Mouse (Mus musculus) erythroblast, embryonic 14.5 days (primary cell): ENCODE data around the gene Cep85l.

Experiments
- GATA1 ChIP-seq: IDR thresholded peaks from 2 replicates; pipeline ENCODE4 v1.6.1; 2012; ENCODE audit warnings: low read length, inconsistent platforms, mixed read lengths
- TAL1 ChIP-seq: IDR thresholded peaks from 3 replicates; pipeline ENCODE4 v1.6.1; 2012; ENCODE audit warnings: low read length, inconsistent platforms, mixed read lengths

GRCm38 (mm10) chr10:53378981-53379708 is 602 bp downstream of the Cep85l start:
- TF ChIP-seq GATA1 (no peak), TAL1 (no peak)
